Mouse (Mus musculus) adipocyte (in vitro differentiated cells): ENCODE results near the gene Tmbim7.

ENCODE experiments used
- DNase-seq: peaks from one replicate; pipeline ENCODE4 v3.0.0-alpha.2; 2016; ENCODE audit warnings: low spot score

The Tmbim7 gene

GRCm38 (mm10) chr5:3666585-3666984 lies 15.6 kb downstream of the Tmbim7 start:
- DNase-seq: no peak

- DNase-seq: no peak
Observed at GRCm38 (mm10) chr5:3669938-3670554, 19.1 kb downstream of the Tmbim7 start.

- peak; percentile 24 for DNase-seq
Observed at GRCm38 (mm10) chr5:3688298-3688697, 37.3 kb downstream of the Tmbim7 start.

GRCm38 (mm10) chr5:3691283-3691682 lies 40.3 kb downstream of the Tmbim7 start:
- no peak for DNase-seq

- DNase-seq: no peak
Observed at GRCm38 (mm10) chr5:3692956-3693355, 42.0 kb downstream of the Tmbim7 start.

- no peak for DNase-seq
Observed at GRCm38 (mm10) chr5:3695191-3695590, 44.2 kb downstream of the Tmbim7 start.

- no peak for DNase-seq
Observed at GRCm38 (mm10) chr5:3696031-3696430, 45.0 kb downstream of the Tmbim7 start.

GRCm38 (mm10) chr5:3700025-3700424 lies 49.0 kb downstream of the Tmbim7 start:
- no peak for DNase-seq

GRCm38 (mm10) chr5:3702180-3702579 lies 51.2 kb downstream of the Tmbim7 start:
- DNase-seq: no peak

GRCm38 (mm10) chr5:3715800-3716199 lies 64.8 kb downstream of the Tmbim7 start:
- no peak for DNase-seq

- no peak for DNase-seq
Observed at GRCm38 (mm10) chr5:3719371-3719770, 68.4 kb downstream of the Tmbim7 start.

- no peak for DNase-seq
Observed at GRCm38 (mm10) chr5:3722873-3723272, 71.9 kb downstream of the Tmbim7 start.

GRCm38 (mm10) chr5:3723415-3723814 lies 72.4 kb downstream of the Tmbim7 start:
- DNase-seq: no peak

GRCm38 (mm10) chr5:3725491-3725890 lies 74.5 kb downstream of the Tmbim7 start:
- no peak for DNase-seq

- DNase-seq: no peak
Observed at GRCm38 (mm10) chr5:3728820-3729219, 77.8 kb downstream of the Tmbim7 start.
